Mouse (Mus musculus) C2C12 (cell line): ENCODE measurements around the gene Phlpp1.

Experiments used
- CEBPB ChIP-seq: IDR thresholded peaks from one replicate; pipeline ENCODE4 v1.6.1; 2011; ENCODE audit warnings: low read depth, mild to moderate bottlenecking, control low read depth, moderate library complexity
- CTCF ChIP-seq: IDR thresholded peaks from one replicate; pipeline ENCODE4 v1.5.1; 2011; ENCODE audit not compliant: control insufficient read depth, insufficient read depth, insufficient read length
- FOSL1 ChIP-seq: IDR thresholded peaks from one replicate; pipeline ENCODE4 v1.8.0; 2011; ENCODE audit warnings: mild to moderate bottlenecking, low read length; ENCODE audit not compliant: poor library complexity, insufficient read depth, severe bottlenecking
- MAX ChIP-seq: IDR thresholded peaks from one replicate; pipeline ENCODE4 v1.6.1; 2011; ENCODE audit warnings: mild to moderate bottlenecking, control low read depth
- MYOD1 ChIP-seq: IDR thresholded peaks from one replicate; pipeline ENCODE4 v1.6.1; 2011; ENCODE audit warnings: low read depth; ENCODE audit not compliant: control insufficient read depth, insufficient read length
- USF1 ChIP-seq: IDR thresholded peaks from one replicate; pipeline ENCODE4 v1.6.1; 2011; ENCODE audit warnings: low read depth, mild to moderate bottlenecking, control low read depth, moderate library complexity

DNA sequence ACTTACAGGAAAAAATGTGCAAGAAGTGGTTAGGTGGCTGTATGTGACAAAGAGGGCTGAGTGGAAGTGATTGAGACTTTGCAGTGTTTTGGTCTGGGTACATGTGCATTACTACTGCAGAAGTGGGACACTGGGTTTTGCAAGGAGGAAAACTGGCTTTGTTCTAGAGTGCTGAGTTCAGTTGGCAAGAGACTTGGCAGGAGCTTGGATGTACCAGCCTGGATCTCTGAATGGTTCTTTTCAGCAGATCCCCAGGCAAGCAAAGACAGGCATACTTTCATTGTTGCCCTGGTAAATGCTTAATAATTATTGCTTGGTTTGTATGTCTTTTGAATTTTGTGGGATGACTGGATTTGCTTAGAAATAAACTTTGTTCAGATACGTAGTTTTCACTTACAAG is 69.5 kb downstream of the Phlpp1 start:
- no peak for TF ChIP-seq MAX
- no peak for TF ChIP-seq CTCF
- TF ChIP-seq MYOD1 = no peak
- TF ChIP-seq USF1 = no peak
- TF ChIP-seq CEBPB = no peak
- no peak for TF ChIP-seq FOSL1
